Mouse (Mus musculus) embryonic facial prominence, embryonic 14.5 days (tissue): ENCODE data around the gene Tlx2. TPM values are rescaled to one million over a fixed set of nuclear protein-coding genes. Genes with fewer than 3 reads are reported as not detected.

Experiments used
- ATAC-seq: fragments of 200-750 bp; cut with Nextera tagmentation; 2 replicates; pipeline ENCODE4 v1.8.0; 2017; ENCODE audit warnings: low read depth, moderate number of reproducible peaks, moderate TSS enrichment
- DNase-seq: peaks from one replicate; pipeline ENCODE4 v3.0.0-alpha.2; 2015; ENCODE audit warnings: low spot score
- H3K27ac ChIP-seq: fragments of 300-500 bp; sonication (generic); replicated peaks from 2 replicates; pipeline ENCODE4 v1.5.1; 2014; ENCODE audit warnings: low read depth, mild to moderate bottlenecking, low read length, moderate library complexity
- H3K27me3 ChIP-seq: fragments of 300-500 bp; sonication (generic); replicated peaks from 2 replicates; pipeline ENCODE4 v1.6.1; 2014; ENCODE audit warnings: low read length; ENCODE audit not compliant: control insufficient read depth, insufficient read depth
- H3K36me3 ChIP-seq: fragments of 300-500 bp; sonication (generic); 2 replicates; pipeline ENCODE4 v1.6.1; 2014; ENCODE audit warnings: low read length, mixed read lengths; ENCODE audit not compliant: control insufficient read depth, insufficient read depth
- H3K4me1 ChIP-seq: fragments of 300-500 bp; sonication (generic); 2 replicates; pipeline ENCODE4 v1.6.1; 2014; ENCODE audit warnings: antibody characterized with exemption, low read length; ENCODE audit not compliant: control insufficient read depth, insufficient read depth
- H3K4me2 ChIP-seq: fragments of 300-500 bp; sonication (generic); 2 replicates; pipeline ENCODE4 v1.6.1; 2014; ENCODE audit warnings: low read depth, mild to moderate bottlenecking, low read length, moderate library complexity, mixed read lengths
- H3K4me3 ChIP-seq: fragments of 300-500 bp; sonication (generic); 2 replicates; pipeline ENCODE4 v1.5.1; 2014; ENCODE audit warnings: low read depth, mild to moderate bottlenecking, low read length
- H3K9ac ChIP-seq: fragments of 300-500 bp; sonication (generic); 2 replicates; pipeline ENCODE4 v1.6.1; 2014; ENCODE audit warnings: low read depth, mild to moderate bottlenecking, low read length, moderate library complexity, mixed read lengths
- H3K9me3 ChIP-seq: fragments of 300-500 bp; sonication (generic); 2 replicates; pipeline ENCODE4 v1.6.1; 2016; ENCODE audit warnings: low read length; ENCODE audit not compliant: control insufficient read depth
- WGBS: fragments of 180-500 bp; shearing (Covaris S2); extraction: QIAGEN DNeasy Blood & Tissue Kit; methylation state at CpG from one replicate; pipeline ENCODE4 v1.1.7; 2014; 5-methylcytosine and 5-hydroxymethylcytosine counted together
- polyA plus RNA-seq: library from polyadenylated mRNA; unstranded; fragments of >200 nt; fragmentation: Nextera tagmentation; extraction: Ambion mirVana; gene quantifications from 2 replicates; pipeline ENCODE4 v1.2.1, GENCODE M21; 2014

The Tlx2 gene
- polyA plus RNA-seq, 1 experiment from 2014 or later = 3.4 TPM

DNA sequence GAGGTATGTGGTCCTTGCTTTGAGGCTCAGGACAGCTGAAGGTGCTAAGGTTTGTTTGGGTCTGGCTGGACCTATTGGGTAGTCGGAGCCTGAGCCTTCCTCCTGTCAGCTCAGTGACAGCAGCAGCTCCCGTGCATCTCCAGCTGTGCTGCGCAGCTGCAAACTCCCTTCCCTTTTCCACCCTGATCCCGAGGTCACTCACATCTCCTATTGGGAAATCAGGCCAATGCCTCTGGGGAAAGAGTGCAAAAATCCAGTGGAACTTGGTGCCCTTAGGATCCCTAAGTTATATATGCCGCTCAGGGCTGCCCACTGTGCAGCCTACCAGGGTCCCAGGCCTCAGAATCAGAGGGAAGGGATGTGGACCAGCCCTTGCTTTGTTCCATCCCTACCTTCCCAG, 13.4 kb upstream of the Tlx2 start:
- H3K9ac ChIP-seq = no peak overlapping the region
- ATAC-seq (no peak), DNase-seq (no peak)
- H3K27me3 ChIP-seq = peaks cover 61% of the 10 kb centered on the region
- H3K36me3 ChIP-seq = peaks cover 20% of the 10 kb centered on the region
- no peak overlapping the region for H3K27ac ChIP-seq
- no peak overlapping the region for H3K4me3 ChIP-seq
- WGBS = 8% methylated on average over 5 of the region's 5 CpGs
- no peak overlapping the region for H3K4me2 ChIP-seq
- H3K4me1 ChIP-seq = peaks cover 21% of the 10 kb centered on the region
- no peaks in the 10 kb centered on the region for H3K9me3 ChIP-seq

DNA sequence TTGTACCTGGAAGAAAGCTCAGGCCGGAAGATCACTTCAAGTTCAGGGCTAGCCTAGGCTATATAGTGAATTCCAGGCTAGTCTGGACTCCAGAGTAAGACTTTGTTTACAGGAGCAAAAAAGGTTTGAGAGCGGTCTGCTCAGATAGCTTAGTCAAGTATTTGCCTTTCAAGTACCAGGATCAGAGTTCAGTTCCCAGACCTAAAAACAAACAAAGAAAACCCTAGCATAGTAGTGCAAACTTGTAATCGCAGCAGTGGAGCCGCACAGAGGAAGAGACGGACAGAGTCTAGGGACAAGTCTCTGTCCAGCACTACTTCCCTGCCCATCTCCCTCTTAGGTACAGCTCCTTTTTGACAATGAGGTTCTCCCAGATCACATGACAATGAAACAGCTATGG, 10.1 kb upstream of the Tlx2 start:
- H3K4me2 ChIP-seq = no peak overlapping the region
- ATAC-seq (no peak), DNase-seq (no peak)
- WGBS = 97% methylated on average over 5 of the region's 5 CpGs
- H3K9ac ChIP-seq = no peak overlapping the region
- no peak overlapping the region for H3K4me3 ChIP-seq
- peaks cover 20% of the 10 kb centered on the region for H3K36me3 ChIP-seq
- H3K9me3 ChIP-seq = no peaks in the 10 kb centered on the region
- peaks cover 41% of the 10 kb centered on the region for H3K27me3 ChIP-seq
- peaks cover 11% of the 10 kb centered on the region for H3K4me1 ChIP-seq
- H3K27ac ChIP-seq = no peak overlapping the region

DNA sequence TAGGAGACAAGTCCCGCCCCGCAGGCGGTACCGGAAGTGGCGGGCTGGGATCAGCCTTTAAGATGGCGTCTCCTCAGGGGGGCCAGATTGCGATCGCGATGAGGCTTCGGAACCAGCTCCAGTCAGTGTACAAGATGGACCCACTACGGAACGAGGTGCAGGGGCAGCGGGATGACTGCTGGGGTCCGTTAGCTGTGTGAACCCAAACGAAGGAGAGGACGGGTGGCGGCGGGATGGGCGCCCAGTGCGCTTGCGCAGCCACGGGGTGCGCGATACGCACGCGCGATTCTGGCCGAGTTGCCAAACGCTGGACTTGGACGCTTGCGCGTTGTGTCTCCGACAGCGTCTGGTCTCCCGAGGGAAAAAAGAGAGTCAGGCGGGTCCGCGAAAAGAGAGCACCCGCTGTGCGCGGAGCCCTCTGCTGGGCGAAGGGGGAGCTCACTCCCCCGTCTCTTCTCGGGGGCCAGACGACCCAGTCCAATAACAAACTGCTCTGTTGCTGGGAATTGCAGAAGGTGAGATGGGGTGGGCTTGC, 8.3 kb upstream of the Tlx2 start:
- H3K4me2 ChIP-seq = peak overlapping the region; percentile 96
- DNase-seq (peak; percentile 98), ATAC-seq (peak; percentile 94)
- peaks cover 20% of the 10 kb centered on the region for H3K36me3 ChIP-seq
- peaks cover 41% of the 10 kb centered on the region for H3K27me3 ChIP-seq
- H3K4me1 ChIP-seq = peaks cover 11% of the 10 kb centered on the region
- under 1% methylated on average over 40 of the region's 46 CpGs for WGBS
- H3K9ac ChIP-seq = peak overlapping the region; percentile 79
- peak overlapping the region; percentile 72 for H3K4me3 ChIP-seq
- no peaks in the 10 kb centered on the region for H3K9me3 ChIP-seq
- H3K27ac ChIP-seq = peak overlapping the region; percentile 90

DNA sequence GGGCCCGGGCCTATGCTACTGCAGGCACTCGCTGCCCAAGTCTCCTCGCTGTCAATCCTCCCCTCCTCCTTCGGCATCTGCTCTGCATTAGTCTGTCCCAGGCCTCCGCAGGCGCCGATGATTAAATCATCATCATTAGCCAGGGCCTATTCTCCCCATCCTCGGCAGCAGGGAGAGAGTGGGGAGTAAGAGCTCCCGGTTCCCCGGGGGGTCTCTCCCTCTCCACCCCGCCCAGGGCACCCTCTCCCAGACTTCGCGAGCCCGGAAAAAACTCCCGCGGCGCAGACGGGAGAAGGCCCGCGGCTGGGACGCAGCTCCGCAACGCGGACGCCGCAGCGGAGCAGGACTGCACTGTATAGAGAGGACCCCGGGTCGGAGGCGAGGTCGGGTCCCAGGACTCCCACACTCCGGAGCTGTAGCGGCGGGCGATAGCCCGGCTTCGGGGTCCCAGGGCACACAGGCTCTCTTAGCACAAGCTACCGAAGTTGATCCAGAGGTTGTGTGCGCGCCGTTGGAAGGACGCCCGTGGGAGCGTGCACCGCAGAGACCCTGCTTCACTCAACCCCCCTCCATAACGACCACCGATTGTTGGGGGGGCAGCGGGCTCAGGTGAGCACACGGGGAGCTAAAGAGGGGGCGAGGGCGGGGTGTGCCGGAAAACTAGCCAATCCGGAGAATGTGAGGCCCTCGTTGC, 7.7 kb upstream of the Tlx2 start, which contains the start of gene Pcgf1:
Gene Pcgf1, plus strand, starts transcription at position 240 of the 694 bp plus-strand sequence.
- Histone ChIP-seq H3K9ac (peak within 1 kb of the TSS; percentile 79), H3K4me1 (peaks cover 11% of the 10 kb centered on the region), H3K9me3 (no peaks in the 10 kb centered on the region), H3K4me2 (peak within 1 kb of the TSS; percentile 96), H3K27ac (peak within 1 kb of the TSS; percentile 90), H3K36me3 (peaks cover 20% of the 10 kb centered on the region), H3K27me3 (peaks cover 40% of the 10 kb centered on the region), H3K4me3 (peak within 1 kb of the TSS; percentile 72)
- DNase-seq (peak; percentile 98), ATAC-seq (peak; percentile 74)
- under 1% methylated on average over 50 of the region's 54 CpGs for WGBS

DNA sequence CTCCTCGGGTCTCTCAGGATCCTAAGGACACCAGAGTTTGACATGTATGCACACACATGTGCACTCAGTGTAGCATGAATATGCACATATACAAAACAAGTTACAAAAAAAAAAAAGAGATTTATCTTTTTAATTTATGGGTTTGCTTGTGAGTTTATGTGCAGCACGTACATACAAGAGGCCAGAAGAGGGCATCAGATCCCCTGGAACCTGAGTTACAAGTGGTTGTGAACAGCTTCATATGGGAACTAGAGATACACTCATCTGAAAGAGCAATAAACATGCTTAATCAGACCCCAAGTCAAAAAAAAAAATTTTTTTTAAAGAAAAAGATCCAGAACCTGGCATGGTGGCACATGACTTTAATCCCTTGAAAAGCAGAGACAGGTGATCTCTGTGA, 4.9 kb upstream of the Tlx2 start:
- H3K27ac ChIP-seq = no peak overlapping the region
- no peaks in the 10 kb centered on the region for H3K9me3 ChIP-seq
- DNase-seq (no peak), ATAC-seq (no peak)
- H3K36me3 ChIP-seq = no peaks in the 10 kb centered on the region
- no peak overlapping the region for H3K4me2 ChIP-seq
- H3K4me1 ChIP-seq = peaks cover 17% of the 10 kb centered on the region
- H3K27me3 ChIP-seq = peaks cover 62% of the 10 kb centered on the region
- no peak overlapping the region for H3K4me3 ChIP-seq
- H3K9ac ChIP-seq = no peak overlapping the region
- 23% methylated on average over 2 of the region's 2 CpGs for WGBS

DNA sequence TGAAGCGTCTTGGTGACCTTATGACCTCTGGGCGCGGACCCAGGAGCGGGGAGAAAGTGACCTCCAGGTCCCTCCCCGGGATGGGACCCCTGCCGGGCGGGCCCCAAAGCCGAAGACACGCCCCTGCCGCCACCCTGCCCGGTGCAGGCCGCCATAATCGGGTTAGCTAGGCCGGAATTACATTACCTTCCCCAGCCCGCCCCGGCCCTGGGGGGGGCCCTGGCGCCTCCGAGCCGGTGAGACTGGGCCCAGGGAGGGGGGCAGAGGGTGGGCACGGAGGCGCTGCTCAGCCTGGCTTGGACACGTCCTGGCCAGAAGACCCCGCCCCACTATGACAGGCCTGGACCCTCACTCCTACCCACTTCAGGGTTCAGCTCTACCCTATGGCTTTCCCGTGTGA, 1.1 kb upstream of the Tlx2 start:
- H3K4me3 ChIP-seq = peak overlapping the region; percentile 25
- H3K4me1 ChIP-seq = peaks cover 5% of the 10 kb centered on the region
- H3K9ac ChIP-seq = no peak overlapping the region
- H3K27me3 ChIP-seq = peaks cover 95% of the 10 kb centered on the region
- no peak for DNase-seq
- 0% methylated on average over 14 of the region's 24 CpGs for WGBS
- H3K4me2 ChIP-seq = peak overlapping the region; percentile 20; the same call in 1 of the 2 replicates
- H3K27ac ChIP-seq = no peak overlapping the region
- peak; percentile 41; the same call in 1 of the 2 replicates for ATAC-seq
- H3K9me3 ChIP-seq = no peaks in the 10 kb centered on the region
- no peaks in the 10 kb centered on the region for H3K36me3 ChIP-seq

DNA sequence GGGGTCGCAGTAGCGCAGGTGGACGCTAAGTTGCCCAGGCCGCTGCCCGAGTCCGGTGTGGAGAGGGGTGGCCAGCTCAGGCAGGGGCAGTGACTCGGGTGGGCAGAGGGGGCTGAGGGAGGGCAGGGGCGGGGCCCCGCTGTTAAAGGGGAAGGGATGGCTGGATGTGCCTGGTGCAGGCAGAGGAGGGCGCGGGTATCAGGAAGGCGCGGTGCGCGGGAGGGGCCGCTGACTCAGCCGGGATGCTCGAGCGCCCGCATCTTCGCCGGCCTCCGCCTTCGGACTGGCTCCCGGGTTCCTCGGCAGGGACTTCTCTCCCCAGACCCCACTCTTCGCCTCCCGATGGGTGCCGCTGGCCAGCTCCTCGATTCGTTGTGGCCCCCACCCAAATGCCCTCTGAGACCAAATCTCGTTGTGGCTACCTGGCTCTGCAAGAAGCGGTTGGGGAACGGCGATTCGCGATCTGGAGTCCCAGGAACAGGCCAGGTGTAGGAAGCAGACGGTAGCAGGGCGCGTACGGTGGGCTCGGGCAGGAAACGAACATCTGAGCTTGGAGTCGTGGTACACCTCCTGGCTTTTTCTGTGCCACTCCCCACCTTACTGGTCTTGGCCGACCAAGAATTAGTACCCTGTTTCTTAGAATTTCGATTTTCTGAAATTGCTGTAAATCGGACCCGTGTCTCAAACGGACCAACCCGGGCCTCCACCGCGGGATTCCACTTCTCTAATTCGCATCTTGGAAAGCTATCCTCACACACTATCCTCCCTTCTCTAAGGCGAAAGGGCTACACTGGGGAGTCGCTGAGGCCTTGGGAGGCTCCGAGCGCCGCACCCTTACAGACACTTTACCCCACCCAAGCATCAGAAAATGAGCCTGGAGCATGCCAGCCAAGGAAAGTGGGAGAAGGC, 472 bp upstream of the Tlx2 start:
- DNase-seq (no peak), ATAC-seq (no peak)
- H3K4me3 ChIP-seq = peak overlapping the region; percentile 25
- no peak overlapping the region for H3K27ac ChIP-seq
- H3K36me3 ChIP-seq = no peaks in the 10 kb centered on the region
- H3K4me2 ChIP-seq = peak overlapping the region; percentile 42
- H3K9me3 ChIP-seq = no peaks in the 10 kb centered on the region
- WGBS = 2% methylated on average over 37 of the region's 58 CpGs
- H3K27me3 ChIP-seq = peaks cover 96% of the 10 kb centered on the region
- H3K9ac ChIP-seq = 0 out of 2 replicates have a peak overlapping the region, but pooled peaks have one; percentile 1
- peaks cover 5% of the 10 kb centered on the region for H3K4me1 ChIP-seq

DNA sequence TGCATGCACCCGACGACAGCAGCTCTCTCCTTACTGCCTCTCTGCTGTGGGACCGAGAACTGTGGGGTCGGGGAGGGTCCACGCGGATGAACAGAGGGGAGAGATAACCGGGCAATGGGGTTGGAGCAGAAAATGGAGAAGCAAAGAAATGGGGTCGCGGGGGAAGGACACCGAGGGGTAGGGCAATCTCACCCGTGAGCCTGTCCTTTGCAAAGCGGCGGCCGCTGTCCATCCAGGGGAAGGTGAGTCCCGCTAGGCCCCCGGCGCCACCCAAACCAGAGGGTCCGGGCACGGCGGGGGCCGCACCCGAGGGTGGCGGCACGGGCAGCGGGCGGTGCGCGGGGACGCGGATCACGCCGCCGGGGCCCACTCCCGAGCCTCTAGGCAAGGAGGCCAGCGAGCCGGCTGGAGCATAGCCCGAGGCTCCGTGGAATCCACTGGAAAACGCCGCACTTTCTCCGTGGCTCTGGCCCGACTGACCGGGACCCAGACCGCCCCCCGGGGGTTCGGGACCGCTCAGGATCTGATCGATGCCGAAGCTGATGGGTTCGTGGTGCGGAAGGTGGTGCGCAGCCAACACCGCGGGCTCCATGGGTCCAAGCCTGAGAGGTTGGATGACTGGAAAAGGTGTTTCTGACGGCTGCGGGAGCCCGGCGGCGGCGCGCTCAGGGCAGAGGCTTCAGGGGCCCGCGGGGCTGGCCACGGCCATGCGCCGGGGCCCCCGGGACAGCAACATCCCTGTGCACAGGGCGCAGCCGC, 426 bp downstream of the Tlx2 start:
- Histone ChIP-seq H3K27me3 (peaks cover 97% of the 10 kb centered on the region), H3K4me3 (peak overlapping the region; percentile 25), H3K27ac (no peak overlapping the region), H3K9ac (peak overlapping the region; percentile 1; the same call in 1 of the 2 replicates), H3K36me3 (no peaks in the 10 kb centered on the region), H3K4me1 (peaks cover 5% of the 10 kb centered on the region), H3K9me3 (no peaks in the 10 kb centered on the region), H3K4me2 (peak overlapping the region; percentile 42)
- ATAC-seq = no peak; the same call in 1 of the 2 replicates
- WGBS = 1% methylated on average over 37 of the region's 69 CpGs
- DNase-seq = no peak
